Mouse (Mus musculus): ENCODE measurements around the gene Qars.
A peak's percentile ranks its signal among the peaks of the same experiment; 100 is the strongest.

The Qars gene

DNA sequence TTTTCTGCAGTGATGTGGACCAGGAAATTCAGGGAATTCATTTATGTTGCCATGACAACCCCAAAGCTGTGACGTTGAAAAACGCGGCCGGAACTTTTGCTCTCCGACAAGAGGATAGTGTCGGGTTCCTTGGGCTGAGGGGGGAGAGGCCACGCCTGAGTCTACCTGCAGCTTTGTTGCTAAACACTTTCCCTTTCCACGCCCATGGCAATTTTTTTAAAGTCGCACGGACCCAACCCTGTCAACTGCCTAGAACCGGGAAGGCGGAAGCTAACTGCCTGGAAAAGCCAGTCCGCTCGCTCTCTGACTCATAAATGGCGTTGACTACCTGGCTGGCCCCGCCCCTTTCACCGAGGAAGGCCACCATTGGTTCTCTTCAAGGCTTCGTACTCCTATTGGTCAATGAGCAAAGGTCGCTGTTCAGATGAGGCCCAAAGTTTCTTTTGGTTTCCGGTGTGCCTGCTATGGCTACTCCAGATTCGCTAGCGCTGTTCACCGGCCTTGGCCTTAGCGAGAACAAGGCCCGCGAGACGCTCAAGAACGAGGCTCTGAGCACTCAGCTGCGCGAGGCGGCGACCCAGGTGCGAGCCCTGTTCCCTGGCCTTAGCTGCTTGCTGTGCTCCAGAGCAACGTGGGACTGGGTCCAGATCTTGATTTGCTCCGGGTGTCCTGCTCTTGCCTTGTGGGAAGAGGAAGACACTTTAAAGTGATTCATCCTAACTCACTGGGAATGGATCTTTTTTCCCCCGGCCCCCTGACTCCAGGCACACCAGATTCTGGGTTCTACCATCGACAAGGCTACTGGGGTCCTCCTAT is at the start of gene Qars:
Qars (plus strand) TSS at position 88 of the 816 bp plus-strand sequence.
- peak; percentile 98 to 99 for DNase-seq

DNA sequence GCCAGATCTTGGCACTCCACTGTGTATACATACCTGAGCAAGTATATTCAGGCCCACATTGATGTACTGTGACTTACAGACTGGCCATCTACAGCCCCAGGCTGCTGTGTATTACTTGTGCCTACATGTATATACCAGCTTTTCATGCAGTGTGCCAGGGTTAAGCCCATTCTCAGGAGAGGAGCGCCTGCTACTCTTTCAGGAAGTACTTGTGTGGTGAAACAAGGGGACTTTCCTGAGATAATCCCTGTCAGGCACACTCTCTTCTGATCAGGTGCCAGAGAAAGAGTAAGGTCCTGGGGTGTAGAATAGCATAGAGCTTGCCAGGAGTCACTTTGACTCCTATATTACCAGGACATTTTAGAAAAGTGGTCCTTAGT is 47.6 kb upstream of the Qars start:
- DNase-seq, result no peak

DNA sequence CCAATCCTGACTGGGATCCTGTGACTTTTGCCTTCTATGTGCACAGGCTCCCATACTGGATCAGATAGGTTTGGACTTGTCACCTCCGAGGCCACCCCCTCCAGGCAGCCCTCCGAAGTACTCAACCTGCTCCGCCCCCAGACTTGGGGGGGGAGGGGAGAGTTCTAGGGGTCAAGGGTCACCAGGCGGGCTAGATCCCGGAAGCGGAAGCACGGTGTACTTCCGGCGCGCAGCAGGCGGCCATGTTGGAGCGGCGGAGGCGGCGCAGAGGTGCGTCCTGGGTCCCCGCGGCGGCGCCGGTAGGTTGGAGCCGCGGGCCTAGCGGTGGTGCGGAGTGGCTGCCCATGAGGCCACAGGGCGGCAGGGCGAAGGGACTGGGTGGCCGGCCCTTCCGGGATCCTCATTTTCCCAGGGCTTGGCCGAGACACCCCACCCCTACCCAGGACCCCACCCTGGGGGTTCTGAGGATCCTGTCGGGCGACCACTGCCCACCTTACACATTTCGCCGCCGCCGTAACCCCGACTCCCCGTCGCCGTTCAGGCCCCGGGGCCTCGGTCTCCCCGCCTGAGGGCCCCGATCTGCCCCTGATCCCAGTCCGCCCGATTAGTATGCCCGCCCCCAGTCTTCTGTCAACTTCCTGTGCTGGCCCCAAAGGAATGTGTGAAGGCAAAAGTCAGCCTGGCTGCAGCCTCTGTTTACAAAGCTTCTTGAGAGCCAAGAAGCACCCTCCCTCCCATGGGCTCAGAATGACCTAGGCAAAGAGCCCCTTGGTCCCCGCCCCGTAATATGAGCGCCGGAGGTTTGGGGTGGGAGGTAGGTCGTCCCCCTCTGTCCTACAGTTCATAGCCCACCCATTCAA is 47.0 kb upstream of the Qars start, which contains the start of gene Ccdc71:
Ccdc71 (plus strand) TSS at position 209 of the 860 bp plus-strand sequence.
- peak; percentile 88 to 92 for DNase-seq

DNA sequence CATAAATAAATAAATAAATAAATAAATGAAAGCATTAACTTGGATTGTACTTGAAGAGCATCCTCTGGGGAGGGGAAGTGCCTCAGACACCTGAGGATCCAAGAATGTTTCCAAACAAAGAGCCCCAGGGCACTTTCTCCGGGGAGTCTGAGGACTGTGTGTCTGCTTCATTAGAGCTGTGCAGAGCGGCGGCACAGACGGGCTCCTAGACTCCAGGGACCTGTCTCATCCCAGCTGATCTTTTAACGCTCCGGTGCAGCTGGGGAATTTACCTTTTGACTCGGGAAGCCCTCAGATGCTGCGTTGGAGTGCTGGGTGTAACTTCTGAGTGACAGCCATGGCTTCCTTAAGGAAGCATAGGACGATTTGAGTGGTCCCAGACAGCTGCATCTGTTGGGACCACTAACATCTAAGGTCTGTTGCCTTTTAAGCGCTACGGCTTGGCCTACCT is 46.3 kb upstream of the Qars start, which contains the start of gene Klhdc8b:
Klhdc8b (minus strand) TSS at position 401 of the 451 bp plus-strand sequence.
- peak; percentile 45 to 57 for DNase-seq

DNA sequence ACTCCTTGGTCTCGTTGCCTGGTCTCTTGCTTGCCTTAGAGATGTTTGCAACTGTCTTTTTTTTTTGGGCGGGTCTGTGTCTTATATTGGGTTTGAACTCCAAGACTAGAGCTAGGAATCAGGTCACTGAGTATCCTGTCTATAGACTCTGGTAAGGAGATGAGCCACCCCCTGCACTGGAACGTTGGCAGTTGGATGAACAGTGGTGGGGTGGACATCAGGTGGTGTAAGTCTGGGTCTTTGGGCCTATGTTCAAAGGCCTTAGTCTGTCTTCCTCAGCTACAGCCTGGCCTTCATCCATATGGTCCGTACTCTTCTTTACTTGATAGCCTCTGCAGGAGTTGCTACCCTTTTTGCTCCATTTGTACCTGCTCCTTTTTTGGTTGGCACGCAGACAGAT is 45.8 kb upstream of the Qars start:
- no peak for DNase-seq

DNA sequence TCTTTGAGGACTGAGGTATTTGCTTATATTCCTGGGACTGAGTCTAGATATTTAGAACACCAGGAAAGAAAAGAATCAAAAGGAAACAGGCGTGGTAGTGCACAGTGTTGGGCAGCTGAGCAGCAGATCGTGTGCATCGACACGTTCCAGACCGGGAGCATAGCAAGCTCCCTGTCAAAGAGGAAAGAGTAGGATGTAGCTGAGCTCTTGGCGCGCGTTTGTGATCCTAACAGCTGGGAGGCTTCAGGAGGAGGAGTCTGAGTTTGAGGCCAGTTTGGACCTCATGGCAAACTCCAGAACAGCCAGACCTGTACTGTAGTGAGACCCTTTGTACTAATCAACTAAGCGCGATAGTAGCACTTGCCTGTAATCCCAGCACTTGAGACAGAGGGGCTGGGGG is 45.3 kb upstream of the Qars start:
- peak in 1 of 2 experiments; percentile 24 for DNase-seq

DNA sequence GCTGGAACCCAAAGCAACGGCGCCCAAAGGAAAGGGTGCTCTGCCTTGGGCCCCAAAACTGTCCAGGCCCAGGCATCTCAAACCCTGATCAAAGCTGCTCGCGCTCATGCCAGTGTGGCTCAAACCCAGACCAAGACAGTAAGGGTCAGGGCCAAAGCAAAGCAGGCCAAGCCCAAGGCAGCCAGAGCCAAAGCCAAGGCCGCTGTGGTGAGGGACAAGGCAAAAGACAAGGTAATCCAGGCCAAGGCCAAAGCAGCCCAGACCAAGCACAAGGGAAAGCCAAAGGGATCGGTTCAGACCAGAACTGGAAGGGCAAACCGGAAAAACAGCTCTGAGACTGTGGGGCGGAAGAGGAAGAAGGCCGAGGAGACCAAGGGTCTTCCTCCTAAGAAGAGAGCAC is 43.8 kb upstream of the Qars start:
- DNase-seq, result no peak

DNA sequence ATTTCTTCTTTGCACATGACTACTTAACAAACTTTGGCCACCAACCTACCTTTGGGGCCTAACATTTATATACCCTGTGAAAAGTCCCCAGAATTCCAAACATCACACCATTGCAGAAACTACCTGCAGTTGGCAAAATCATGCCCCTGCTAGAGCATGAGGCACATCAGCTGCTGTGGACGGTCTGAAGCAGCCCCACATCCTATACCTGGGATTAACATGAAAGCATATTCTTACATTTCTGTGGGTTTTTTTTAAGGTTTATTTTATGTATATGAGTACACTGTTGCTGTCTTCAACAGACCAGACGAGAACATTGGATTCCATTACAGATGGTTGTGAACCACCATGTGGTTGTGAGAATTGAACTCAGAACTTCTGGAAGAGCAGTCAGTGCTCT is 41.3 kb upstream of the Qars start:
- DNase-seq, result no peak

DNA sequence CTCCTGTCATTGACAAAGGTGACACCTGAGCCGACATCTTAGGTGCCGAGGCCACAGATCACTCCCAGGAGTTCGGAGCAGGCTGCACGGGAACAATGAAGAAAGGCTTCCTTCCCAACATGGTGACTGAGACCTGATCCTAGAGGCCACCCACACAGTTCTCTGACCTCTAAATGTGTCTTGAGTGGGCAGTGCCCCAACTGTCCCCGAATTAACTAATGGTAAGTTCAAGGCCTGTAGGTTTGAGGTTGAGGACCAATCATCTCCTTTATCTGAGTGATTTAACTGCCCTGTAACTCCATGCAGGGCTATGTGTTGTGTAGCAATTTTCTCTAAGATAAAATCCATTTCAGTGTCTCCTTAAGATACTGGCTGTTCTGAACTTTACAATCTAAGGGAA is 38.1 kb upstream of the Qars start:
- no peak for DNase-seq

DNA sequence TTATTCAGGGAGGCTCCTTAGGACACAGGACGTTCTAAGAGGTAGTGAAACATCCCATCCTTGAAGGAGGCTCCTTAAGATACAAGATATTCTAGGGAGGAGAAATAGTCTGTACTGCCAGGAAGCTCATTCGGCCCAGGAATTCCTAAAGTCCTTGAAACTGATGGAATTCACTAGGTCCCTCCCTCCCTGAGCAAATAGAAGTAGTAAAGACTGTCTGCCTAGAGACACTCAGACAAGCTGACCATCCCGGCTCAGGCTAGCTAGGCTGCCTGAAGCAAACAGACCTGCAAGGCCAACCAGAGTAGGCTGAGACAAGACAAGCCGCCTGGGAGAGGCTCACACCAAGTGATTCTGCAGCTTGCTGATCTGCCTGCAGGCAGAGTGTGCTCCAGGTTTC is 37.7 kb upstream of the Qars start:
- DNase-seq, result no peak

DNA sequence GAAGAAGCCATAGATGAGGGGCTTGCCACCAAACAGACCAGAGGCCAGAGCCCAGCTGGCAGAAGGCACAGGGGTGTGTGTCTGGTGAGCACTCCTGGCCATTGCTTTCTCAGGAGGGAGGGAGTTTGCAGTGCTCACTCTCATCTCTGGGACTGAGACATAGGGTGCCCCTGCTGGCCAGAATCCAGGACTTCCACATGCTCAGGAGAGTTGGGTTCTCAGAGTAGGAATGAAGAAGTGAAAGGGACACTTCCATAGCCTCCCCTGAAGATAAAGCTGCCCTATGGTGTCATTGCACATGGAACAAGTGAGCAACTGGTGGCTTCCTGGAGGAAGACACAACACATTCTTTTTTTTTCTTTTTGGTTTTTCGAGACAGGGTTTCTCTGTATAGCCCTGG is 33.0 kb upstream of the Qars start:
- no peak for DNase-seq

DNA sequence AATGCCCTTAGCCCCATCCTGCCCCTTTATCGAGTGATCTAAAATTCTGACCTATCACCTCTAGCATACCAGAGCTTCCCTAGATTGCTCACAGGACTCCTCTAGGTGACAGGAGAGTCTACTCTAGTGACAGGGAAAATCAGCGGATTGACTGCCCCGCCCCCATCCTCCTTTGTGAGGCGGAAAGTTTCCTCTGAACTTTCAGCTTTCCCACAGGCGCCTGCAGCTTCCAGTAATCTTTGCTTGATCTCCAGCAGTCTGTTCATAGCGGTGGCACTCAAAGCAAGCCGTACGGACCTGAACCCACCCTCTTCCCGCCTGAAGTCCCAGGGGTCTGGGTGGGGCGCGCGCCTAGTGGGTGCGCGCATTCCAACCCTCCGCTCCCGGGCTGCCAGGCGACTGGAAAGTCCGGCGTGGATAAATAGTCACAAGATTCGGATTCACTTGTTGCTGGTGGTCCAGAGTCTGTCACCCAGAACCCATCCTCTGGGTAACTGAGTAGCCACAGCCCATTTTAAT is 28.8 kb upstream of the Qars start:
- DNase-seq, result peak; percentile 86 to 90

DNA sequence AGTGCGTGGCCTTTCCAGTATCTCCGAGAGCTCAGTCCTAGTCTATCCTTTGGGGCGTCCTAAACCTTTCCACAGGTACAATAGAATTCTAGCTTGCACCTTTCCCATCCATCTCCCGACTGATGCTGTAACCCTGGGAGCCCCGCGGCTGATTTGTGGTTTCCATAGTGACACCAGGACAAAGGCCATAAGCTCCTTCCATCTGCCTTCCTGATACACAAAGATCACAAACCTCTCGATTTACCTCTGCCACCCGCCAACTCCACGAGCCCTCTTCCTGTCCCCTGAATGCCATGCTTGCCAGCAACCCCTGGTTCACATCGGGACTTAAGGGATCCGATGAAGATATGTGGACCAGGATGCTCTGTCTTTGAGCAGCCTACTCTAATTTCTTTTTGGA is 28.3 kb upstream of the Qars start:
- peak in 1 of 2 experiments; percentile 36 for DNase-seq

DNA sequence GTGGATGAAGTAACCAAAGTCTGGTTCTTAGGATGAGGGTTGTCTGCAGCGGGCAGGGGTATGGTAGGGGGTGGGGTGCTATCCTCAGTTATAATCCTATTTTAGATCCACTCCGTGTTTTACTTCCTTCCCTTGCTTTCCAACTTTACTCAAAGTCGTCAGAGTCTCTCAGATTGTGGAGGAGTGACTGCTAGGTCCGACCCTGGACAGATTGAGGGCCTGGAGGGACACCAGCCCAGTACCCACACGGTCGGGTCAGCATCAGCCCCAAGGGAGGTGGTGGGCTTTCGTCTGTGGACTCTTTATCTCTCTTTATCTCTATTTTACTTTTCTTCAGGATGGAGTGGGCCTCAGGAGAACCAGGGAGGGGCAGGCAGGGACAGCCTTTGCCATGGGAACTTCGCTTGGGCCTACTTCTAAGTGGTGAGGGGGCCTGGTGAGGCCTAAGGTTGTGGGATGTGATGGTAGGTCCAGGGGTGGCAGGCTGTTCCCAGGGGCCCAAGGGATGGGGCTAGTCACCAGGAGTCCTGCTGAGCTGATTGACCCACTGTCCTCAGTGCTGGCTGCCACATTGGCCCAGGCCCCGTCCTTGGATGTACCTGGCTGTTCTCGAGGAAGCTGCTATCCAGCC is 27.7 kb upstream of the Qars start, which contains the start of gene Lamb2:
Lamb2 (plus strand) TSS at position 16 of the 631 bp plus-strand sequence.
- peak; percentile 45 to 73 for DNase-seq

DNA sequence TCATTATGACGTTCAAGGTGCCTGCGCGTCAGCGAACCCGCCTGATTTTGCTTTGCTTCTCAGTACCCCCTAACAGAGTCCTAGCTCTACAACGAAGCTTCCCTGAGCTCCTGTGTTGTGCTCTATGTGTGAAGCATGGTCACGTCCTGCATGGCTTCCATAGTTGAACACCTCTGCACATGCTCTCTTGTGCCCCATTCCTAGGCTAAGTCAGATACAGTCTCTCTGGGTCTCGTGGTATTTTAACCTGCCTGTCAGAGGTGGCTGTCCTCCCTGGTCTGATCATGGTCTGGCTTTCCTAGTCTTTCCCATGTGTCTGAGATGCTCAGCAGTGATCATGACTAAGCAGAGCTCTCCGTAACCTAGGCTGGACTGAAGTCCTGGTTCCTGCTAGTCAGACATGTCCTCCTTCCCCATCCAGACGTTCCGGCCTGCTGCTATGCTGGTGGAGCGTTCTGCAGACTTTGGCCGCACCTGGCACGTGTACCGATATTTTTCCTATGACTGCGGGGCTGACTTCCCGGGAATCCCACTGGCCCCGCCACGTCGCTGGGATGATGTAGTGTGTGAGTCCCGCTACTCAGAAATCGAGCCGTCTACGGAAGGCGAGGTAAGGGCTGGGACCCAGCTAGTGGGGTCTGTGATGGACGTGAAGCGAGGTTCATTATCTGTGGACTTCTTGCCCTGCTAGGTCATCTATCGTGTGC is 26.5 kb upstream of the Qars start:
- no peak for DNase-seq

DNA sequence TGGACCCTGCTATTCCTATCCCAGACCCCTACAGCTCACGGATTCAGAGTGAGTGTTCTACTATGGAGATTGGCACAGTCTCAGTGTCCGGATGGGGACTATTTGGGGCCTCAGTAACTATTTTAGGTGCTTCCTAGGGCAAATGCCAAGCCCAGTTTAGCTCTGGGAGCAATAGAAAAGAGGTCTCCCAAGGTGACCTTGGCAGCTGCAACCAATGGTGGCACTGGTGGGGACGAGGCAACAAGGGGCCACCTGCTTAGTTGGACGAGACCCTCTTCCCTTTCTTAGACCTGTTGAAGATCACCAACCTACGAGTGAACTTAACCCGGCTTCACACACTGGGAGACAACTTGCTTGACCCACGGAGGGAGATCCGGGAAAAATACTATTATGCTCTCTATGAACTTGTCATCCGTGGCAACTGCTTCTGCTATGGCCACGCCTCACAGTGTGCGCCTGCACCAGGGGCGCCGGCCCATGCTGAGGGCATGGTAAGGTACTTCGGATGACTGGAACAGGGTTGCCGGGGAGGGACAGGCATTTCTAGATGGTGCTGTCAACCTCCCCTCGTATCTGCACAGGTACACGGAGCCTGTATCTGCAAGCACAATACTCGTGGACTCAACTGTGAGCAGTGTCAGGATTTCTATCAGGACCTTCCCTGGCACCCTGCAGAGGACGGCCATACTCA is 25.8 kb upstream of the Qars start:
- no peak for DNase-seq

DNA sequence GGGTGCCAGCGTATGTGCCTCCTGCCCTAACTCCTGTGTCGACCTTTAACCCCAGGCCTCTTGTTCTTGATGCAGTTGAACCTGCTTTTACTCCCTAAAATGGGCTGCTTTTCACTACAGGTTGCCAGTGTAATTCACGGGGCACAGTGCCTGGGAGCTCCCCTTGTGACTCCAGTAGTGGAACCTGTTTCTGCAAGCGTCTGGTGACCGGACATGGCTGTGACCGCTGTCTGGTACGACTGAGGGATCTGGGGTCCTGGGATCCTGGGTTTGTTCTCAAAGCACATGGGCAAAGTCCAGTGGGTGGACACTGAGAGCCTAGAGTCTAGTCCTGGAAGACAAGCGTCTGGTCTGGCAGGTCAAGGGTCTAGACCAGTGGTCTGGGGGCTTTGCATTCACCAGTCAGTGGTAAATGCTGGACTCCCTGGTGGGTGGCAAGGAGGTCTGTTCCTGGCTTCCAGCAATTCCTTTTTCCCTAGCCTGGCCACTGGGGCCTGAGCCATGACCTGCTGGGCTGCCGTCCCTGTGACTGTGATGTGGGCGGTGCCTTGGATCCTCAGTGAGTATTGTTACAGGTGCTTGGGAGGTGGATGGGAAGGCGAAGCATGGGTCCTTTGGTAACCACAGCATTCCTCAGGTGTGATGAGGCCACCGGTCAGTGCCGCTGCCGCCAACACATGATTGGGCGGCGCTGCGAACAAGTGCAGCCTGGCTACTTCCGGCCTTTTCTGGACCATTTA is 24.3 kb upstream of the Qars start:
- no peak for DNase-seq

DNA sequence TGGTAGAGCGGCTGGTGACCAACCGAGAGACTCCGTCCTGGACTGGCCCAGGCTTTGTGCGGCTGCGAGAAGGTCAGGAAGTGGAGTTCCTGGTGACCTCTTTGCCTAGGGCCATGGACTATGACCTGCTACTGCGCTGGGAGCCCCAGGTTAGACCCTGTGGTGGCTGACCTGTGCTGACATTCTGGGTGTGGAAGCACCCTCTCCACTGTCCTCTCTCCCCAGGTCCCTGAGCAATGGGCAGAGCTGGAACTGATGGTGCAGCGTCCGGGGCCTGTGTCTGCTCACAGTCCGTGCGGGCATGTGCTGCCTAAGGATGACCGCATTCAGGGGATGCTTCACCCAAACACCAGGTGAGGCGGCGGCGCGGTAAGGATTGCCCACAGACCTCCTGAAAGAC is 23.5 kb upstream of the Qars start:
- no peak for DNase-seq

DNA sequence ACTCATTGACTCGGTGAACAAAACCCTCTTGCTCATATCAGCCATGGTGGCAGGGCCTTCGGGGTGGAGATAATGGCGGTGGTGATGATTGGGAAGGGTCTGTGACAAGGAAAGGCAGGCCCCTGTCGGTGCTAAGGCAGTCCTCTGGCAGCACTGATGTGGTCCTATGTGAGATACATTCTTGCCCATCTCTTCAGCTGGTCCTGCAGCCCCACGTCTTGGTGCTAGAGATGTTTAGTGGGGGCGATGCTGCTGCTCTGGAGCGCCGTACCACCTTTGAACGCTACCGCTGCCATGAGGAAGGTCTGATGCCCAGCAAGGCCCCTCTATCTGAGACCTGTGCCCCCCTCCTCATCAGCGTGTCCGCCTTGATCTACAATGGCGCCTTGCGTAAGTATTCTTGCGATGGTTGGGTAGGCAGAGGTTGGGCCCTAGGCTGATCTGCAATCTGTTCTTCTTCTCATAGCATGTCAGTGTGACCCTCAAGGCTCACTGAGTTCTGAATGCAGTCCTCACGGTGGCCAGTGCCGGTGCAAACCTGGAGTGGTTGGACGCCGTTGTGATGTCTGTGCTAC is 22.1 kb upstream of the Qars start:
- no peak for DNase-seq

DNA sequence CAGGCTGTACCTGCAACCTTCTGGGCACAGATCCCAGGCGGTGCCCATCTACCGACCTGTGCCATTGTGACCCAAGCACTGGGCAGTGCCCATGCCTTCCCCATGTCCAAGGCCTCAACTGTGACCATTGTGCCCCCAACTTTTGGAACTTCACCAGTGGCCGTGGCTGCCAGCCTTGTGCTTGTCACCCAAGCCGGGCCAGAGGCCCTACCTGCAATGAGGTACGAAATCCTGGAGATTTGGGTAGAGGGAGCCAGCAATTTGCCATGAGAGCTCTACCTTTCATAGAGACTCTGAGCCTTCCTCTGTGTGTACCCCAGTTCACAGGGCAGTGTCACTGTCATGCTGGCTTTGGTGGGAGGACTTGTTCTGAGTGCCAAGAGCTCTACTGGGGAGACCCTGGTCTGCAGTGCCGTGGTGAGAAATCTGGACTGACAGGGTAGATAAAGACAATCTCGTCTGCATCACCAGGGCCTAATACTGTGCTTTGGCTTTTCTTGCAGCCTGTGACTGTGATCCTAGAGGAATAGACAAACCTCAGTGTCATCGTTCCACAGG is 20.5 kb upstream of the Qars start:
- DNase-seq, result no peak

Data from kidney, postnatal 36 days (tissue).